Mouse (Mus musculus) stomach, postnatal 0 days (tissue): ENCODE measurements around the gene Kcnmb3.

Source experiments
- CTCF ChIP-seq: IDR thresholded peaks from 2 replicates; pipeline ENCODE4 v1.5.1; 2016; ENCODE audit warnings: antibody characterized with exemption, low read depth, mild to moderate bottlenecking, moderate library complexity
- EP300 ChIP-seq: optimal IDR thresholded peaks from 2 replicates; pipeline ENCODE3; 2016; ENCODE audit warnings: antibody characterized with exemption

DNA sequence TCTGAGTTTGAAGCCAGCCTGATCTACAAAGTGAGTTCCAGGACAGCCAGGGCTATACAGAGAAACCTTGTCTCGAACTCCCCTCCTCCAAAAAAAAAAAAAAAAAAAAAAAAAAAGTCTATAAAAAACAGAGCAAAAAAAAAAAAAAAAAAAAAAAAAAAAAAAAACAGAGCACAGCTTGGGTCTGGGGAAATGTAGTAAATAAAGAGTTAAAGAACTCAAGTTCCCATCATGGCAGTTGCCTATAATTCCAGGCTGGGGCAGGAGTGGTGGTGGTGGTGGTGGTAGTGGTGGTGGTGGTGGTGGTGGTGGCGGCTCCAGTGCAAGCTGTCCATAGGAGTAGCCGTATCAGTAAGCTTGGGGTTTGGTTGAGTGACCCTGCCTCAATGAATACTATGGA is 9.0 kb downstream of the Kcnmb3 start:
- TF ChIP-seq CTCF, result no peak
- no peak for TF ChIP-seq EP300
